Mouse (Mus musculus): ENCODE data around the gene Hmcn2. TPM values are rescaled to one million over a fixed set of nuclear protein-coding genes. Genes with fewer than 3 reads are reported as not detected.
A peak's percentile ranks its signal among the peaks of the same experiment; 100 is the strongest.

Gene Hmcn2
- total RNA-seq, 2 experiments from 2014 or later = 0.26 TPM; not detected in 1

- ATAC-seq (ENCODE audit: poor library complexity, severe bottlenecking) = no peak
These were observed 9.2 kb upstream of the Hmcn2 start for GRCm38 (mm10) chr2:31304801-31305665.

GRCm38 (mm10) chr2:31305684-31306083 lies 8.5 kb upstream of the Hmcn2 start:
- peak; percentile 51; the same call in 1 of the 2 replicates for ATAC-seq (ENCODE audit: poor library complexity, severe bottlenecking)

- no peak for ATAC-seq (ENCODE audit: poor library complexity, severe bottlenecking)
These were observed 6.0 kb upstream of the Hmcn2 start for GRCm38 (mm10) chr2:31308257-31308656.

- ATAC-seq (ENCODE audit: poor library complexity, severe bottlenecking) = no peak
These were observed 4.7 kb upstream of the Hmcn2 start for GRCm38 (mm10) chr2:31309549-31309948.

GRCm38 (mm10) chr2:31318162-31318561 lies 3.9 kb downstream of the Hmcn2 start:
- ATAC-seq (ENCODE audit: poor library complexity, severe bottlenecking) = no peak

- ATAC-seq (ENCODE audit: poor library complexity, severe bottlenecking) = no peak
These were observed 5.0 kb downstream of the Hmcn2 start for GRCm38 (mm10) chr2:31319200-31319599.

- no peak for ATAC-seq (ENCODE audit: poor library complexity, severe bottlenecking)
These were observed 13.0 kb downstream of the Hmcn2 start for GRCm38 (mm10) chr2:31327186-31327585.

- ATAC-seq (ENCODE audit: poor library complexity, severe bottlenecking) = no peak
These were observed 23.6 kb downstream of the Hmcn2 start for GRCm38 (mm10) chr2:31337706-31338330.

GRCm38 (mm10) chr2:31339826-31340225 lies 25.6 kb downstream of the Hmcn2 start:
- no peak for ATAC-seq (ENCODE audit: poor library complexity, severe bottlenecking)

GRCm38 (mm10) chr2:31341726-31342535 lies 27.7 kb downstream of the Hmcn2 start:
- ATAC-seq (ENCODE audit: poor library complexity, severe bottlenecking) = no peak

- no peak for ATAC-seq (ENCODE audit: poor library complexity, severe bottlenecking)
These were observed 31.9 kb downstream of the Hmcn2 start for GRCm38 (mm10) chr2:31346096-31346495.

- ATAC-seq (ENCODE audit: poor library complexity, severe bottlenecking) = no peak
These were observed 34.2 kb downstream of the Hmcn2 start for GRCm38 (mm10) chr2:31348373-31348772.

GRCm38 (mm10) chr2:31348850-31349249 lies 34.6 kb downstream of the Hmcn2 start:
- no peak for ATAC-seq (ENCODE audit: poor library complexity, severe bottlenecking)

- no peak for ATAC-seq (ENCODE audit: poor library complexity, severe bottlenecking)
These were observed 42.6 kb downstream of the Hmcn2 start for GRCm38 (mm10) chr2:31356771-31357170.

GRCm38 (mm10) chr2:31359316-31359715 lies 45.1 kb downstream of the Hmcn2 start:
- ATAC-seq (ENCODE audit: poor library complexity, severe bottlenecking) = peak; percentile 62; the same call in 1 of the 2 replicates

GRCm38 (mm10) chr2:31367186-31367585 lies 53.0 kb downstream of the Hmcn2 start:
- no peak for ATAC-seq (ENCODE audit: poor library complexity, severe bottlenecking)

GRCm38 (mm10) chr2:31371396-31371795 lies 57.2 kb downstream of the Hmcn2 start:
- ATAC-seq (ENCODE audit: poor library complexity, severe bottlenecking) = no peak

GRCm38 (mm10) chr2:31372186-31372585 lies 58.0 kb downstream of the Hmcn2 start:
- ATAC-seq (ENCODE audit: poor library complexity, severe bottlenecking) = no peak

GRCm38 (mm10) chr2:31374415-31374814 lies 60.2 kb downstream of the Hmcn2 start:
- no peak for ATAC-seq (ENCODE audit: poor library complexity, severe bottlenecking)

- no peak for ATAC-seq (ENCODE audit: poor library complexity, severe bottlenecking)
These were observed 61.8 kb downstream of the Hmcn2 start for GRCm38 (mm10) chr2:31376057-31376456.

GRCm38 (mm10) chr2:31377481-31377880 lies 63.3 kb downstream of the Hmcn2 start:
- ATAC-seq (ENCODE audit: poor library complexity, severe bottlenecking) = no peak
